Mouse (Mus musculus) stomach, embryonic 15.5 days (tissue): ENCODE measurements at regions not wholly inside any gene's neighbourhood (a gene's known extent, or its start where the extent isn't known, plus 50 kb on each side); places are given as distances from the start of the nearest gene placed in this dataset.

Experiments used
- ATAC-seq: fragments of 200-750 bp; cut with Nextera tagmentation; 2 replicates; pipeline ENCODE4 v1.8.0; 2017; ENCODE audit warnings: low read depth, moderate number of reproducible peaks, moderate TSS enrichment; ENCODE audit not compliant: insufficient read depth, low FRiP score
- H3K27ac ChIP-seq: fragments of 300-500 bp; sonication (generic); 2 replicates; pipeline ENCODE4 v1.5.1; 2015; ENCODE audit warnings: mild to moderate bottlenecking, inconsistent platforms
- H3K27me3 ChIP-seq: fragments of 300-500 bp; sonication (generic); replicated peaks from 2 replicates; pipeline ENCODE4 v1.6.1; 2015; ENCODE audit warnings: inconsistent platforms
- H3K36me3 ChIP-seq: fragments of 300-500 bp; sonication (generic); 2 replicates; pipeline ENCODE4 v1.6.1; 2015; ENCODE audit warnings: inconsistent platforms
- H3K4me1 ChIP-seq: fragments of 300-500 bp; sonication (generic); 2 replicates; pipeline ENCODE4 v1.6.1; 2015; ENCODE audit warnings: inconsistent platforms
- H3K4me2 ChIP-seq: fragments of 300-500 bp; sonication (generic); 2 replicates; pipeline ENCODE4 v1.6.1; 2015; ENCODE audit warnings: mild to moderate bottlenecking, inconsistent platforms
- H3K4me3 ChIP-seq: fragments of 300-500 bp; sonication (generic); replicated peaks from 2 replicates; pipeline ENCODE4 v1.5.1; 2015; ENCODE audit warnings: inconsistent platforms
- H3K9ac ChIP-seq: fragments of 300-500 bp; sonication (generic); 2 replicates; pipeline ENCODE4 v1.6.1; 2015; ENCODE audit warnings: inconsistent platforms
- H3K9me3 ChIP-seq: fragments of 300-500 bp; sonication (generic); 2 replicates; pipeline ENCODE4 v1.6.1; 2016; ENCODE audit warnings: inconsistent platforms
- WGBS: fragments of 180-500 bp; shearing (Covaris S2); methylation state at CpG from one replicate; pipeline ENCODE4 v1.1.7; 2015; 5-methylcytosine and 5-hydroxymethylcytosine counted together

DNA sequence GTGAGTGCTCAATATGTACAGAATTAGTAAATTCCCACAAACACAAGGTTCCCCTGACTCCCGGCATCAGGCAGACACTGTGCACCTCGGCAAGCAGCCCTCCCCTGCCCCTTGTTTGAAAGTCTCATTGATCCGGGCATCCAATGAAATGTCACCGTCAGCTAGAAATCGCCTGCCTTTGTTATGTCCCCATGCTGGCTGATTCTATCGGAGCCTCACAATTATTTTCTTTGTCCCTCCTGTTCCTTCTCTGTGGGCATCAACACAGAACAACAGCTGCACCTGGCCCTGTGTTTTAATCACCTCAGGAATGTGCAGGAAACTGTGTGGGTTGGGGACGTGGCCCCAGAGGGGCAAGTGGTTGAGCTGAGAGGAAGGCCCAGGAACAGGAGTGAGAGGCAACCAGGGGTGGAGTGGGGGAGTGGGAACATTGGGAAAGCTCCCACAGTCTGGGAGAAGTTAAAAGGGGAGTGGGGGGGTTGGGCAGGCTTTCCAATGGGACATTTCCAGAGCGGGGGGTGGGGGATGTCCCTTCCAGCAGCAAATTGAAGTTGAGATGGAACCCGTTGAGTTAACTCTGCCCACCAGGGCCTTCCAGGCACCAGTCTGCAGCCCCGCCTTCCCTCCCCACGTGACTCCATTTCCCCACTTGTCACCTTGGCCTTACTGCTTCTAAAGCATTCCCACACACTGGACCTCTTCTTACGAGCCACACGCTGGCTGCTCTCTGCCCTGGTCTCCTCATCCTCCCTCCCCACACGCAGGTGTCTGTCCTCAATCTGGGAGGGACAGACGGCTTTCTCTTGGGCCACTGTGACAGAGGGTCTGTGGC, 224.4 kb downstream of the Prex1 start:
- no peaks in the 10 kb centered on the region for H3K36me3 ChIP-seq
- WGBS, result 58% methylated on average over 15 of the region's 15 CpGs
- H3K27me3 ChIP-seq, result no peaks in the 10 kb centered on the region
- peaks cover 23% of the 10 kb centered on the region for H3K4me1 ChIP-seq
- H3K9me3 ChIP-seq, result no peaks in the 10 kb centered on the region
- no peak overlapping the region for H3K4me2 ChIP-seq
- H3K4me3 ChIP-seq, result no peak overlapping the region
- no peak overlapping the region for H3K27ac ChIP-seq
- H3K9ac ChIP-seq, result no peak overlapping the region
- no peak for ATAC-seq

DNA sequence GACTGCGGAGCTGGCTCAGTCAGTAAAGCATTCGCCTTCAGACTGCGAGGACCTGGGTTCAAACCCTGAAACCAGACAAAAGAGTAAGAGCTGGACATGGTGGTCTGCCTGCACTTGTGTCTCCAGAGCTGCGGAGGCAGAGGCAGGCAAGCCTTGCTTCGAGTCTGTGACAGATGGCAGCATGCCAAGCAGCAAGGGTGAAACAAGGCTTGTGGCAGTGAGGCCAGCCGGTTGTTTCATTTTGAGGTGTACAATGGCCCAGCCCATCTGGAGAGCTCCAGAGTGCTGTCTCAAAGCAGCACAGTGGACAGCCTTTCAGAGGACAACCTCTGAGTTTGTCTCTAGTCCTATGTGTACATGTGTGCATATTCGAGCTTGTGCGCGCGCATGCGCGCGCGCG, 225.9 kb downstream of the Prex1 start:
- WGBS, result 80% methylated on average over 15 of the region's 15 CpGs
- H3K27ac ChIP-seq, result no peak overlapping the region
- no peaks in the 10 kb centered on the region for H3K9me3 ChIP-seq
- no peaks in the 10 kb centered on the region for H3K36me3 ChIP-seq
- H3K27me3 ChIP-seq, result no peaks in the 10 kb centered on the region
- ATAC-seq, result no peak
- no peak overlapping the region for H3K4me3 ChIP-seq
- H3K9ac ChIP-seq, result no peak overlapping the region
- H3K4me1 ChIP-seq, result peaks cover 23% of the 10 kb centered on the region
- H3K4me2 ChIP-seq, result no peak overlapping the region

DNA sequence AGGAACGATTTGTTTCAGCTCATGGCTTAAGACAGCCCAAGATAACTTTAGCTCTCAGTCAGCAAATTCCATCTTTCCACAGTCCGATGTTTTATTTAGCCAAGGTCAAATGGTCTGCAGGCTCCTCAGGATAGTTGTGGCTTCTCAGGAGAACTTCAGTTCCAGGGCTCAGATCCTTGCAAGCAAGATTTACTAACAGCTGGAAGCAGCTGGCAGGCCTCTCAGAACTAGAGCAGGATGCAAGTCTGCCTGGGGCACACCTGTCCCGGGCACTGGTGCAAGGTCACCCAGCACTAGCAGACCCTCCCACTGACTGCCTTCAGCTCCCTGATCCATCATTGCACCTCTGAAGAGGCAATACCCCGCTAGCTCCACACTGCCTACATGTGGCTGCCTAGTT, 227.8 kb downstream of the Prex1 start:
- ATAC-seq, result peak; percentile 32; the same call in 1 of the 2 replicates
- no peak overlapping the region for H3K4me2 ChIP-seq
- peaks cover 23% of the 10 kb centered on the region for H3K4me1 ChIP-seq
- peak overlapping the region; percentile 76 for H3K27ac ChIP-seq
- H3K9me3 ChIP-seq, result no peaks in the 10 kb centered on the region
- H3K9ac ChIP-seq, result no peak overlapping the region
- H3K4me3 ChIP-seq, result no peak overlapping the region
- 31% methylated on average over 4 of the region's 4 CpGs for WGBS
- H3K36me3 ChIP-seq, result no peaks in the 10 kb centered on the region
- H3K27me3 ChIP-seq, result no peaks in the 10 kb centered on the region

DNA sequence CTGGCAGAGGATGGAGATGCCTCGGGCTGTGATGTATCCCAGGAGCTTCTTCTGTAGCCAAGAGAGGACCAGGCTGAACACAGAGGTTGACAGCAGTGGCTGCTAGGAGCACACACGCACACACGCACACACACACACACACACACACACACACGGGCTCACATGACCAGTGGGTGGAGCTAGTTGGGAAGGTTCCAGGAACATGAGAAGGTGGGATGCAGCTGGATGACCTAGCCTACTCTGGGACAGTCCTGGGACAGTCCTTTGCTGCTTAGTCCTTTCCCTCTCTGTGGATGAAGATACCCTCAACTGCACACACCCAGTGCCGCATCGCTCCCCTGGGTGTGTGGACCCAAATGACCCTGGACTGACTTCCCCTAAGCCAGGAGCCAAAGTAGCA, 228.3 kb downstream of the Prex1 start:
- peak; percentile 19; the same call in 1 of the 2 replicates for ATAC-seq
- 51% methylated on average over 6 of the region's 6 CpGs for WGBS

DNA sequence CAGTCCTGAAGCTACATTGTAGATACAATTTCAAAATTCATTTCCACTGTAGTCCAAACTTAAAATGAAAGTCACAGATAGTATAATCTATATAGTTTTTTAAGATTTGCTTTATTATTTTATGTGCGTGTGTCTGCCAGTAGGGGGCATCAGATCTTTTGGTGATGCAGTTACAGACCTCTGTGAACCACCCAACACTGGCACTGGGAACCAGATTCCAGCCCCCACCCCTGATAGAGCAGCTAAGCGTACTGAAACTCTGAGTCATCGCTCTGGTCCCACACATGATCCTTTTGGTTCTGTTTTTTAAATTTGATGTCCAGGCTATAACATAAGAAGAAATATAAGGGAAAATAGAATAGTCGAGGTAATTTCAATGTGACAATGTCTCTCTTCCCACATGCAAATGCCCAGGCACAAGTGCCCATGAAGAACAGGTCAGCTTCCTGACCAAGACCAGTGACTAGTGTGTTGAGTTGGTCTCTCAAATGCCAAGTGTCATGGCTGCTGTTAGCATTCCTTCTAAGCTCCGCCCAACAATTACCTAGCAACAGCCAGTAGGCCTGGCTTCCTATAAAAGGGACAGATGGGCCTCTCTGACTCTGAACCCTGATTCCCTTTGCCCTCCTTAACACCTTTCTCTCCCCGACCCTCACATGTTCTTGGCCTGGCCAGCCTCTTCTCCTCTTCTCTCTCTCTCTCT, 229.9 kb downstream of the Prex1 start:
- no peak overlapping the region for H3K4me3 ChIP-seq
- H3K4me2 ChIP-seq, result no peak overlapping the region
- 0 out of 2 replicates have a peak overlapping the region, but pooled peaks have one; percentile 1 for H3K27ac ChIP-seq
- no peak overlapping the region for H3K9ac ChIP-seq
- no peak for ATAC-seq
- H3K9me3 ChIP-seq, result no peaks in the 10 kb centered on the region
- H3K36me3 ChIP-seq, result no peaks in the 10 kb centered on the region
- H3K4me1 ChIP-seq, result peaks cover 19% of the 10 kb centered on the region
- WGBS, result 83% methylated on average over 6 of the region's 6 CpGs
- no peaks in the 10 kb centered on the region for H3K27me3 ChIP-seq

More for the DNA sequence above, 228.3 kb downstream of the Prex1 start:
- Histone ChIP-seq H3K9me3 (no peaks in the 10 kb centered on the region), H3K36me3 (no peaks in the 10 kb centered on the region), H3K9ac (no peak overlapping the region), H3K4me2 (no peak overlapping the region), H3K4me3 (no peak overlapping the region), H3K4me1 (peaks cover 23% of the 10 kb centered on the region), H3K27ac (peak overlapping the region; percentile 76), H3K27me3 (no peaks in the 10 kb centered on the region)

DNA sequence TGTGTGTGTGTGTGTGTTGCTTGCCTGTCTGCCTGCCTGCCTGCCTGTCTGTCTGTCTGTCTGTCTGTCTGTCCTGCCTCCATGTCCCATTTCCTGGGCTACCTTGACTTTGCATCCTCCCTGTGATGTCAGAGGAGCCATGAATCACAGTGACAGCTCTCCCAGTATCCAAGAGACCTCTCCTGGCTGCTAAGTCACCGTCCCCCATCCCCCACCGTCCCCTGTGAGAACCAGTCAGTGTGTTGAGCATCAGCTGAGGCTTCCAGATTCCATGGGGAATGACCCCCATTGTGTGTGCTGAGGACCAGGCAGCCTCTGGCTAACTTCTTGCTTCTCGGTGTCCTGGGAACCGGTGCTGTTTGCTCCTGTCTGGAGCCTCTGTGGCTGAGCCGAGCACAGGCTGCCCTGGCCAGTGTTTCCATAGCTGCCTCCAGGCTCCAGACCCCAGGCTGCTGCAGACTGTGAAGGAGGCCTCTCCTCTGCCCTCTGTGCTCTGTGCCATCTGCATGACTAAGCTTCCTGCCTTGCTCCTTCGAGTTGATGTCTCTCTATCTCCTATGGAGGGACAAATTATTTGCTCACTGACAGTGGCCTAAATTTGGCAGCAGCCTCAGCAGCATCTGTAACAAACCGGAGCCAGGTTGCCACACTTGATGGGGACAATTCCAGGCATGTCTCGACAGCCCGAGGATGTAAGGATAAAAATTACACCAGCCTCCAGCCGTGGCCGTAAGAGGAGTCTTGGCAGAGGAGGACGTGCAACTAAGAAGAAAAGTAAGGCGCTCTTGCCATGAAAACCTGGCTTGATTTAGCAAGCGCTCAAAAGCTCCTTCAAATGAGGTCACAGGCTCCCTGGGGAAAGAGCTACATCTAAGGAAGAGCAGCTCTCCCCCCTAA, 230.7 kb downstream of the Prex1 start:
- Histone ChIP-seq H3K27ac (peak overlapping the region; percentile 1; the same call in 1 of the 2 replicates), H3K9me3 (no peaks in the 10 kb centered on the region), H3K36me3 (no peaks in the 10 kb centered on the region), H3K4me3 (no peak overlapping the region), H3K4me2 (no peak overlapping the region), H3K4me1 (peaks cover 18% of the 10 kb centered on the region), H3K27me3 (no peaks in the 10 kb centered on the region), H3K9ac (no peak overlapping the region)
- no peak for ATAC-seq
- WGBS, result 55% methylated on average over 14 of the region's 14 CpGs

DNA sequence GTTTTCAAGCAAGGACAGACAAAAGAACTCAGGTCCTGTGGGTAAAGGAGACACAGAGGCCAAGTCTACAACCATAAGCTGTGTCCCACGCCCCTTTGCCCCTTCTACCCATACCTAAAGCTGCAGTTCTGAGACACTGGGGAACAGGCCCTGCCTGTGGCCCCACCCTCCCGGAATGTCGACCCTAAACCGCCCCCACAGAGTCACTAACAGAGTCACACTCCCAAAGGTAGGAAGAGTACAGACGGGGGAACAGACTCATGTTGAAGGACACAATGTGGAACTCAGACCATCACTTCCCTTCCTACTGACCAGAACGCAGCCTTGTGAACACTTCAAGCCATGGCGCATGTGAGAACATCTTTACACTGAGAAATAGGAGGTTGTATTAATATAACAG, 231.9 kb downstream of the Prex1 start:
- no peaks in the 10 kb centered on the region for H3K36me3 ChIP-seq
- no peak for ATAC-seq
- no peaks in the 10 kb centered on the region for H3K27me3 ChIP-seq
- no peak overlapping the region for H3K4me2 ChIP-seq
- H3K4me3 ChIP-seq, result no peak overlapping the region
- no peak overlapping the region for H3K9ac ChIP-seq
- no peaks in the 10 kb centered on the region for H3K9me3 ChIP-seq
- H3K27ac ChIP-seq, result no peak overlapping the region
- 86% methylated on average over 7 of the region's 7 CpGs for WGBS
- peaks cover 11% of the 10 kb centered on the region; the same call in 1 of the 2 replicates for H3K4me1 ChIP-seq

DNA sequence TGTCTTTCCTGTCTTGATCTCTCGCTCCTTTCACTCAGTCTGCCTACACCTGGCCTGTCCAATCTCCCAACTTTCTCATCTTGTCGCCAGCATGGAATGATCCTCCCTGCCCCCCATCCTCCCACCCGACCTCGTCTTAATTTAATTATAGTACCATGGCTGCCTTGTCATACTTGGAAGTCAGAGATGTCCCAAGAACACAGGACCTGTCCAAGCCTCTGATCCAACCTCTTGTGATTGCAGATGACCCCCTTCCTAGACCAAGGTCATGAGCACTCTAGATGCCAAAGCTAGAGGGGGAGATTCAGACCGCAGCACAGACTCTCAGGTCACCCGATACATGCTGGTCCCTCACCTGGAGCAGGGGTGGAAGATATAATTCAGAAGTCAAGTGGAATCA, 232.3 kb downstream of the Prex1 start:
- 84% methylated on average over 6 of the region's 6 CpGs for WGBS
- H3K9me3 ChIP-seq, result no peaks in the 10 kb centered on the region

DNA sequence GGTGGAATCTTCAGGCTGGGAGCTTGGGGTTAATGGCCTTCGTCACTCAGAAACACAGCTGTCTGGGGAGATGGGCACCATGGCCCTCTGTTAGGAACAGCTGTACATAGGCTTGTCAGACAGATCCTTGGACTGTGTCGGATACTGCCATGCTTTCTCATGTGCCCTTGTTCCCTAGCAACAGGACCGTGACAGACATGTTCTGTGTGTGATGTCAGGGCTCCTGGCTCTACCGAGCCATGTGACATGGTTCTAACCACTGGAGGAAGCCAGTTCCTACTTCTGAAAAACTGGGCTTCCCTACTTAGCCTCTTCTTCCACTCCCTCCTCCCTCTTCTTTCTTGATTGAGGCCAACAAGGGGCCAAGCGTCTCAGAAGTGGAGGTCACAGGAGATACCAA, 232.7 kb downstream of the Prex1 start:
- no peak overlapping the region for H3K4me2 ChIP-seq
- 82% methylated on average over 5 of the region's 5 CpGs for WGBS

More for the DNA sequence above, 232.3 kb downstream of the Prex1 start:
- Histone ChIP-seq H3K36me3 (no peaks in the 10 kb centered on the region), H3K4me2 (no peak overlapping the region), H3K4me3 (no peak overlapping the region), H3K27me3 (no peaks in the 10 kb centered on the region), H3K9ac (no peak overlapping the region), H3K27ac (no peak overlapping the region), H3K4me1 (peaks cover 11% of the 10 kb centered on the region; the same call in 1 of the 2 replicates)
- ATAC-seq, result no peak

DNA sequence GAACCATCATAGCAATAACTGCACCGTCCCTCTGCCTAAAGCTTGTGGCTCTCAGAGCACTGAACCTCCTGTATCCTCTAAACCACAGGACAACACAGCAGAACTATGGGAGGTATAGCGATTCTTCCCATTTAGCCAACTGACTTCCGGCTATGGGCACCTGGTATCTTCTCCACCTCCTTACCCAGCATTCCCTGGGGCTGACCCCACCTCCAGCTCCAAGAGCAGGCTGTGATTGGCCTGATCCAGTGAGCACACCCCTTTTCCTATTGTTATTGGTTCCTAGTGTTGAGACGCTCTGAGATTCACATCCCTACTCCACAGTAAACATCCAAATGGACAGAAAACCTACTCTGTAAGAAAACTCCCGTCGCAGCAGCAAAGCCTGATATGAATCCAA, 236.7 kb downstream of the Prex1 start:
- Histone ChIP-seq H3K4me1 (peaks cover 3% of the 10 kb centered on the region; the same call in 1 of the 2 replicates), H3K36me3 (no peaks in the 10 kb centered on the region), H3K27ac (no peak overlapping the region), H3K9me3 (no peaks in the 10 kb centered on the region), H3K4me2 (no peak overlapping the region), H3K9ac (no peak overlapping the region), H3K4me3 (no peak overlapping the region), H3K27me3 (no peaks in the 10 kb centered on the region)
- no peak for ATAC-seq
- 90% methylated on average over 6 of the region's 6 CpGs for WGBS

More for the DNA sequence above, 232.7 kb downstream of the Prex1 start:
- Histone ChIP-seq H3K4me3 (no peak overlapping the region), H3K9me3 (no peaks in the 10 kb centered on the region), H3K27ac (no peak overlapping the region), H3K4me1 (peaks cover 8% of the 10 kb centered on the region; the same call in 1 of the 2 replicates), H3K27me3 (no peaks in the 10 kb centered on the region), H3K36me3 (no peaks in the 10 kb centered on the region), H3K9ac (no peak overlapping the region)
- ATAC-seq, result no peak

DNA sequence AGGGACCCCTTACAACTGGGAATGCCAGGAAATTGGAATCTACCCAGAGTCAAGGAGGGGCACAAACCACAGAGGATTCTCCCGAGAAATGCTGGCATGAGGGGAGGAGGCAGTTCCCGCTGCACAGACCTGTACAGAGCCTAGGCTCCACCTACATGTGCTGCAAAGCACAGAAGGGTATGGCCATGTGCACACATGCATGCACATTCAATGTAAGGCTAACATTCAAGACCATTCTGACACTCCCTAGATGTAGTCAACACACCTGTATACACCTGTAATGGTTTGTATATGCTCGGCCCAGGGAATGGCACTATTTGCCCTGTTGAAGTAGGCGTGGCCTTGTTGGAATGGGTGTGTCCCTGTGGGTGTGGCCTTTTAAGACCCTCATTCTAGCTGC, 238.0 kb downstream of the Prex1 start:
- Histone ChIP-seq H3K4me1 (peaks cover 3% of the 10 kb centered on the region; the same call in 1 of the 2 replicates), H3K27me3 (no peaks in the 10 kb centered on the region), H3K27ac (no peak overlapping the region), H3K9me3 (no peaks in the 10 kb centered on the region), H3K36me3 (no peaks in the 10 kb centered on the region), H3K4me2 (no peak overlapping the region), H3K4me3 (no peak overlapping the region), H3K9ac (no peak overlapping the region)
- 70% methylated on average over 4 of the region's 4 CpGs for WGBS
- 0 out of 2 replicates have a peak, but pooled peaks have one; percentile 15 for ATAC-seq
